In the genomic region with DNA sequence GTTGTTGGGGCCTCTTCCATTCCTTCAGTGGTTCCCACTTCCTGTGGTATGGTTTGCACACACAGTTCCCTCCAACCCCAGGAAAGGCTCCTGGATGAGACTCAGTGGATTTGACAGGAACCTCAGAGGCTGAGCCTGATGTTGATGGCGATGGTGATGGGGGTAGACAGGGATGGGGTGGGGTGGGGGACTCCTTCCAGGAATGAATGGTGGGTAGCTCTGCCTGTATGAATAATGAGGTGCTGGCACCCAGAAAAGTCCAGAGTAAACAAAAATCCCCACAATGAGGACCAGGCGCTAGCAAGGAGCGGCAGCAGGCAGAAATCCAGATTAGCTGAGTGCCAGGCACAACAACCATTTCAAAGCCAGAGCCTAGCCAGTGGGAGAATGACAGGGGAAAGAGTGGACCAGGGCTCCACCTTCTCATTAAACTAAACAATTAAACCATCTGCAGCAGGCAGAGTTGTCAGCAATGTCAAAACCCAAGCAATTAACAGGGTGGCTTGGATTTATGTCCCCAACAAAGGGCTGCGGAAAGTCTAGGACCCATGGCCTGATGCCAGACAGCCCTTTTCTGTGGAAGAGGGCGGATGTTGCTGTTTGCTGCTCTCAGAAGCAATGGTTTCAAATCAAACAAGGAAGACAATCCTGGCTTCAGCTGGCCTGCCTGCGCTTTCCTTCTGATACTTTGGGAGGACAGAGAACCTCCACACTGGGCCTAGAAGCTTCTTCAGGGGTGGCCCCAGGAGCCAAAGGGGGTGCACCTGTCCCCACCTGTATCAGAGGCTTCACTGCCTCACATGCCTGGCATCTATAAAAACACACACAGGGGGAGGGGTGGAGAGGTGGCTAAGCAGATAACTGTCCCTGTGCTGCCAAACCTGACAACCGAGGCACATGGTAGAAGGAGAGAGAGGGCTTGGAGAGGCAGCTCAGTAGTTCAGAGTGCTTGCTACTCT, we compare ENCODE assay signal across 10 mouse cellular contexts. TPM values are rescaled to one million over a fixed set of nuclear protein-coding genes. Genes with fewer than 3 reads are reported as not detected.
DNase-seq lines count a peak whose midpoint lies in the region; ATAC-seq and TF ChIP-seq lines count a peak whose summit lies in the region.
"Had no signal": no experiment of that assay in that cellular context is flagged by ENCODE, and none has a peak within 500 bp of the region (broad histone marks: within the 10 kb centered on the region; RNA-seq: fewer than 3 reads in every experiment).

No protein-coding gene starts in this region.

- H3K36me3 ChIP-seq in forebrain, postnatal 0 days (ENCODE audit: insufficient read depth): no peaks in the 10 kb centered on the region
- no peaks in the 10 kb centered on the region for H3K36me3 ChIP-seq in limb, embryonic 12.5 days
- H3K36me3 ChIP-seq: heart, embryonic 15.5 days had no signal

- TF ChIP-seq CTCF in forebrain, postnatal 0 days (IDR thresholded peaks at IDR 0.05; ENCODE audit: low read depth): no peak
- TF ChIP-seq CTCF in olfactory bulb, adult 2 months (IDR thresholded peaks at IDR 0.05; ENCODE audit: insufficient read depth, low read depth, low read length): no peak

- peaks cover 6% of the 10 kb centered on the region; the same call in 1 of the 2 replicates for H3K27me3 ChIP-seq in forebrain, postnatal 0 days (ENCODE audit: insufficient read depth, low read length)
- H3K27me3 ChIP-seq in limb, embryonic 12.5 days: no peaks in the 10 kb centered on the region
- H3K27me3 ChIP-seq: heart, embryonic 15.5 days had no signal

- WGBS in forebrain, postnatal 0 days: 18% methylated on average over 7 of the region's 7 CpGs
- WGBS in limb, embryonic 12.5 days: 29% methylated on average over 7 of the region's 7 CpGs
- whole genome bisulfite sequencing in olfactory bulb, adult 2 months: 49% methylated on average over 7 of the region's 7 CpGs

- intact Hi-C loops in left cerebral cortex, postnatal 4 days (cut with DNase I): no loop called here

- H3K4me2 ChIP-seq in forebrain, postnatal 0 days (ENCODE audit: low read depth): no peak overlapping the region
- H3K4me2 ChIP-seq in limb, embryonic 12.5 days: no peak overlapping the region
- H3K4me2 ChIP-seq: heart, embryonic 15.5 days had no signal

- H3K27ac ChIP-seq in forebrain, postnatal 0 days (ENCODE audit: low read depth, low read length): peak overlapping the region; percentile 72
- peak overlapping the region; percentile 50; the same call in 1 of the 2 replicates for H3K27ac ChIP-seq in limb, embryonic 12.5 days
- peak overlapping the region; percentile 9; the same call in 1 of the 2 replicates for H3K27ac ChIP-seq in olfactory bulb, adult 2 months (ENCODE audit: insufficient read depth, low read depth, low read length)
- H3K27ac ChIP-seq: heart, embryonic 15.5 days; macrophage had no signal

- TF ChIP-seq POLR2A in olfactory bulb, adult 2 months (IDR thresholded peaks at IDR 0.05; ENCODE audit: insufficient read depth, low read depth, low read length): no peak

- H3K4me1 ChIP-seq in forebrain, postnatal 0 days (ENCODE audit: insufficient read depth): no peaks in the 10 kb centered on the region
- peaks cover 23% of the 10 kb centered on the region for H3K4me1 ChIP-seq in limb, embryonic 12.5 days (replicated peaks)
- H3K4me1 ChIP-seq in olfactory bulb, adult 2 months (ENCODE audit: control insufficient read depth, insufficient read depth, low read length): peaks cover 9% of the 10 kb centered on the region

- H3K9ac ChIP-seq in forebrain, postnatal 0 days: no peak overlapping the region
- no peak overlapping the region for H3K9ac ChIP-seq in limb, embryonic 12.5 days (replicated peaks)
- H3K9ac ChIP-seq: heart, embryonic 15.5 days had no signal

- no peak overlapping the region for H3K4me3 ChIP-seq in forebrain, postnatal 0 days (ENCODE audit: low read depth, low read length)
- no peak overlapping the region for H3K4me3 ChIP-seq in limb, embryonic 12.5 days (replicated peaks)
- no peak overlapping the region for H3K4me3 ChIP-seq in olfactory bulb, adult 2 months (ENCODE audit: insufficient read depth, low read depth, low read length)
- H3K4me3 ChIP-seq: heart, embryonic 15.5 days had no signal

- peak; percentile 96 for ATAC-seq in forebrain, postnatal 0 days
- no peak for ATAC-seq in limb, embryonic 12.5 days (ENCODE audit: insufficient number of reproducible peaks, insufficient read depth, low FRiP score, low TSS enrichment, low read depth)

- no peaks in the 10 kb centered on the region for H3K9me3 ChIP-seq in forebrain, postnatal 0 days (ENCODE audit: low read length)
- no peaks in the 10 kb centered on the region for H3K9me3 ChIP-seq in limb, embryonic 12.5 days
- H3K9me3 ChIP-seq: heart, embryonic 15.5 days had no signal

- DNase-seq in left cerebral cortex, postnatal 4 days: peak; percentile 43
- no peak for DNase-seq in left cerebral cortex, adult 11 months (ENCODE audit: low spot score)
- DNase-seq in forebrain, postnatal 0 days: peak; percentile 79
- no peak for DNase-seq in adrenal gland, adult 18-20 months (ENCODE audit: low spot score in 2 of 2)
- DNase-seq in urinary bladder, postnatal 36 days (ENCODE audit: low spot score in 2 of 2): no peak
- DNase-seq in adrenal gland, adult (ENCODE audit: inconsistent age in 2 of 2, low spot score in 1 of 2): no peak

RNA-seq across cellular contexts. Expression of a gene that starts 44.4 kb away (rescaled TPM):
- 1 to 10 TPM in 1 of 2 experiments, under 1 TPM in 1; 0.82 to 1.4 TPM for total RNA-seq in left cerebral cortex, postnatal 4 days (2021)
- total RNA-seq in forebrain, postnatal 0 days (2014; rRNA removed): 0.92 and 1.8 TPM in 2 replicates
- 0.28 and 0.54 TPM in 2 replicates for polyA plus RNA-seq in forebrain, postnatal 0 days (2015; fragmentation: Nextera tagmentation; extraction: Ambion mirVana)
- 0.54 and 0.61 TPM in 2 replicates for polyA plus RNA-seq in limb, embryonic 12.5 days (2016; fragmentation: Nextera tagmentation; extraction: Ambion mirVana)
- not detected in 2 replicates for polyA plus RNA-seq in olfactory bulb, adult 2 months (2012; ENCODE audit: insufficient read depth, insufficient read length, low replicate concordance, missing spikeins)
- total RNA-seq in adrenal gland, adult 18-20 months (2021): 10 to 100 TPM in 1 of 2 experiments, 1 to 10 TPM in 1; 9.3 to 11.4 TPM

Comparison
In these comparisons a context has a peak if more than half of its experiments do, and no peak if none do; other contexts are left out.
1. DNase-seq: peak in left cerebral cortex, postnatal 4 days (single experiment) and forebrain, postnatal 0 days (single experiment); none in left cerebral cortex, adult 11 months (single experiment), adrenal gland, adult 18-20 months (0 of 2), urinary bladder, postnatal 36 days (0 of 2) and adrenal gland, adult (0 of 2).
2. H3K27ac ChIP-seq: peak in every context shown above with its lines; median percentile 72 in forebrain, postnatal 0 days; 50 in limb, embryonic 12.5 days; 9 in olfactory bulb, adult 2 months.